Mouse (Mus musculus) urinary bladder, postnatal 36 days (tissue): ENCODE data around the gene Epb41l1.

Experiments used
- DNase-seq, 2 experiments: peaks; one replicate each; pipeline ENCODE4 v3.0.0; 2022; ENCODE audit warnings: low spot score in 2 of 2, mixed read lengths in 1 of 2

Epb41l1 gene

GRCm38 (mm10) chr2:156457343-156457717, 36.6 kb downstream of the Epb41l1 start:
- peak in 1 of 2 experiments; percentile 72 for DNase-seq

- peak in 1 of 2 experiments; percentile 64 for DNase-seq
Observed at GRCm38 (mm10) chr2:156460470-156460869, 39.8 kb downstream of the Epb41l1 start.

GRCm38 (mm10) chr2:156462154-156463029, 41.7 kb downstream of the Epb41l1 start:
- no peak for DNase-seq

- no peak for DNase-seq
Observed at GRCm38 (mm10) chr2:156464416-156464815, 43.7 kb downstream of the Epb41l1 start.

- DNase-seq, result no peak
Observed at GRCm38 (mm10) chr2:156467538-156467937, 46.8 kb downstream of the Epb41l1 start.

GRCm38 (mm10) chr2:156468890-156469289, 48.2 kb downstream of the Epb41l1 start:
- DNase-seq, result no peak

GRCm38 (mm10) chr2:156469508-156469907, 48.8 kb downstream of the Epb41l1 start:
- DNase-seq, result no peak

- DNase-seq, result no peak
Observed at GRCm38 (mm10) chr2:156470938-156471337, 50.2 kb downstream of the Epb41l1 start.

GRCm38 (mm10) chr2:156472336-156472735, 51.6 kb downstream of the Epb41l1 start:
- no peak for DNase-seq

GRCm38 (mm10) chr2:156473696-156474095, 53.0 kb downstream of the Epb41l1 start:
- no peak for DNase-seq

- no peak for DNase-seq
Observed at GRCm38 (mm10) chr2:156474111-156474510, 53.4 kb downstream of the Epb41l1 start.

GRCm38 (mm10) chr2:156474891-156475284, 54.2 kb downstream of the Epb41l1 start:
- DNase-seq, result peak; percentile 73 to 75

- DNase-seq, result peak; percentile 62 to 79
Observed at GRCm38 (mm10) chr2:156475285-156476110, 54.8 kb downstream of the Epb41l1 start.

GRCm38 (mm10) chr2:156476111-156476747, 55.5 kb downstream of the Epb41l1 start:
- DNase-seq, result no peak

- no peak for DNase-seq
Observed at GRCm38 (mm10) chr2:156476748-156477151, 56.0 kb downstream of the Epb41l1 start.

GRCm38 (mm10) chr2:156478046-156478690, 57.5 kb downstream of the Epb41l1 start:
- peak in 1 of 2 experiments; percentile 31 for DNase-seq

- no peak for DNase-seq
Observed at GRCm38 (mm10) chr2:156479833-156480232, 59.1 kb downstream of the Epb41l1 start.

- DNase-seq, result no peak
Observed at GRCm38 (mm10) chr2:156480267-156480666, 59.6 kb downstream of the Epb41l1 start.

- DNase-seq, result peak in 1 of 2 experiments; percentile 48
Observed at GRCm38 (mm10) chr2:156482299-156482698, 61.6 kb downstream of the Epb41l1 start.

GRCm38 (mm10) chr2:156482764-156483163, 62.1 kb downstream of the Epb41l1 start:
- no peak for DNase-seq

- no peak for DNase-seq
Observed at GRCm38 (mm10) chr2:156483204-156483603, 62.5 kb downstream of the Epb41l1 start.
